Mouse (Mus musculus) lung, postnatal 0 days (tissue): Measurements from ENCODE around the gene Ifnar2.
"Not testable (repeated sequence)": the region's sequence is repeated elsewhere in the genome, so short reads cannot be mapped to it uniquely, and the experiment has no call there.

Source experiments
- CTCF ChIP-seq: IDR thresholded peaks from 2 replicates; pipeline ENCODE4 v1.5.1; 2016; ENCODE audit warnings: antibody characterized with exemption, mild to moderate bottlenecking
- EP300 ChIP-seq: IDR thresholded peaks from 2 replicates; pipeline ENCODE4 v1.6.1; 2016; ENCODE audit warnings: antibody characterized with exemption, mild to moderate bottlenecking, control low read depth

DNA sequence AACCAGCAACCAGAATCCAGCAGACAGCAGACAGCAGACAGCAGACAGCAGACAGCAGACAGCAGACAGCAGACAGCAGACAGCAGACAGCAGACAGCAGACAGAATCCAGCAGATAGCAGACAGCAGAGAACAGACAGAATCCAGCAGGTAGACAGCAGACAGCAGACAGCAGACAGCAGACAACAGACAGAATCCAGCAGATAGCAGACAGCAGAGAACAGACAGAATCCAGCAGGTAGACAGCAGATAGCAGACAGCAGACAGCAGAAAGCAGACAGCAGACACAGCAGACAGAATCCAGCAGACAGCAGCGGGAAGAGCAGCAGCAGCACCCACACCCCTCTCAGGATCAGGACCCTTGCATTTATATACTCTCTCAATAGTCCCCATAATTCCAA is 66.0 kb downstream of the Ifnar2 start:
- TF ChIP-seq CTCF, EP300: not testable (repeated sequence)
